Mouse (Mus musculus): Measurements from ENCODE around the gene Ermap.

Ermap gene

DNA sequence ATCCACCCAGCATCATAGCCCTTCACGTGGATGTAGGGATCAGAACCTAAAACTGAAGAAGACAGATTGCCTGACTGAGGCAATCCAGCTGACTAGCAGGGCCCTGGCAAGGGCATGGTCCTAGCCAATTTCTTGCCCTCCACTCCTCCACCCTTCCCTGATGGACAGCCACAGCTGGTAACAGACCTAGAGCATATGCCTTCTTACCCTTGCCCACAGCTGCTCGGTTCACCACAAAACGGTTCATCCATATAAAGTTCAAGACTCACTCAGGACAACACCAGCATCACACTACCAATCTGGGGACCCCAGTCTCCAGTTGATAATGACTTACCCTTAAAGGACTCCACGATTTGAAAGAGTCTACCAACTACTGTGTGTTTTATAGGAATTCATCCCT is 4.0 kb downstream of the Ermap start:
- DNase-seq (ENCODE audit: low spot score), result no peak

DNA sequence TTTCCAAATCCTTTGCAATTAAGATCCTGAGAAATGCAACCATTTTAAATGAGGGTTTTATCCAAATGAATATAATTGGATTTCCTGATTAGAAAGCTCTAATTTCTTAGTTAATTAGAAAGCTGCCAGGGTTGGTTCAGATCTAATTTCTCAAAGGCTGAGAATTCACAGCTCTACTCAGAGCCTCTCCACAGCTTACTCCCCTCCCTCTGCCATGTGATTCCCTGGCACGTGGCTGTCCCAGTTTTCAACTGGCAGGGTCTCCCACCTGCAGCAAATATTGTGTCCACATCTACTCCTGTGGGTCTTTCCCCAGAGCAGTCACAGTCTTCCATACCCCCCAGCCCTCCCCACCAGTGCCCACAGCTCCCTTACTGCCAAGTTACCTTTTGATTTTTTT is 6.3 kb downstream of the Ermap start:
- DNase-seq (ENCODE audit: low spot score), result no peak

DNA sequence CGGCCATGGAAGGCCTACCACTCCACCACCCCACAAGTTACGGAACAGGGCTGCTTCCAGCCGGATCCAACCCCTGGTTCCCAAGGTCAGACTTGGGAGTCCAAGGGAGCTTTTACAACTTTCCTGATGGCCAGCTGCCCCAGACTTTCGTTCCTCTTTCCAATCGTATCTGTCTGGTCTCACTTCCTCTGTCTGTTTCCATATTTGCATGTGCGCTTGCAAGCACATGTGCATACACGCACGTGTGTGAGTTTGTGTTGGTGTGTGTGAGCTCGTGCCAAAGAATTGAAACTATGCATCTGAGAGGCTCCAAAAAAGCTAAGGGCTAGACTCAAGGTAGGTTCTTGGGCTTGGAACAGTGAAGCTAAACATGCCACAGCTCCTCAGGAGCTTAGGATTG is 8.4 kb downstream of the Ermap start:
- DNase-seq (ENCODE audit: low spot score), result no peak

DNA sequence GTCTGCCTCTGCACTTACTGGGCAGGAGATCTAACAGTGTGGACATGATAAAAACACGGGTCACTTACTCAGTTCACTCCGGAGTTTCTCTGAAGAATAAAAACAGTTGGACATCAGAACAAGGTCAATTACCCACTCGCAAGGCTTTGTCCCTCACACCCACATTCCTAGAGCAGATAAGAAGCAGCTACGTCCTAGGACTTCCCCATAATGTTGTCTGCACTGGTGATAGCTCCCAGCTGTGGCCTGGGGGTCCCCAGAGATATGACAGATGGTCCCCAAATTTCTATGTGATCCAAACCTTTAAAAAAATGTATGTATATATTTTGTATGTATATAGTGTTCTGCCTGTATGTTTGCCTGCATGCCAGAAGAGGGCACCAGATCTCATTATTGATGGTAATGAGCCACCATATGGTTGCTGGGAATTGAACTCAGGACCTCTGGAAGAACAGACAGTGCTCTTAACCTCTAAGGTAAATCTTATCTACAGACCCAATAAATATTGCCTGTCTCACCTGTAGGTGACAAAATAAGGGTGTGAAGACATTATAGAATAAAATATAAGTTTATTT is 9.6 kb downstream of the Ermap start:
- no peak for DNase-seq (ENCODE audit: low spot score)

DNA sequence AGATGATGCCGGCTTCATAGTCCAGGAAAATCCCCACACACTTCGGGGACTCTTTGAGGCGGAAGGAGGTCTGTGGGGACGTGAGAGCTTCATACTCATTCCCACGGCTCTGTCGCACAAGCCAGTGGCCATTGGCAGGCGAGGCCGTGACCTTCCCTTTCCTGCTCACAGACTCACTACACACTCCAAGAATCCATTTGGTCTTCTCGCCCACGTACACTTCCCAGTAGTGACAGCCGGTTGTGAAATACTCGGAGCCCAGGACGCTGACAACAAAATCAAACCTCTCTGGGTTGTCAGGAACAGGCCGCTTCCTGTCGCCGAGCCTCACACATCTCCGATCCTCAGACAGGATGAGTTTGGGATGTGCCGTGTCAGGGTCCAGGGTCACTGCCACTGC is 11.5 kb downstream of the Ermap start:
- DNase-seq (ENCODE audit: low spot score), result no peak

DNA sequence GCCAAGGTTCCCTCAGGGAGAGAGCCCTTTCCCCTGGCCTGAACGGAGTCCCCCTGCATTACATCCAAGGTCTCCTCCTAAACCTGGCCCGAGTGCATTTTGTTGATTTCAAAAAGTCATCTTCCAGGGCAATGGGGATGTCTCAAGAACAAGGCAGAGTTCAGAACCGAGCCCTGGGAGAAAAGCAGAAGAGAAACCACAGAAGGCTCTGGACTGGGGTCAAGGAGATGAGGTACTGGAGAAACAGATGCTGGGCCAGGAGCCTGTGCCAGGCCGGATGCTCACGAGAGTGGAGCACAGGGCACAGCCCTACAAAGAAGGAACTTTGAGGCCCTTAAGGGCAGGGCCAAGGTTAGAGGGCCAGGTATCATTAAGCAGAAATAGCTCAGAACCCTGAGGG is 12.1 kb downstream of the Ermap start:
- DNase-seq (ENCODE audit: low spot score), result no peak

DNA sequence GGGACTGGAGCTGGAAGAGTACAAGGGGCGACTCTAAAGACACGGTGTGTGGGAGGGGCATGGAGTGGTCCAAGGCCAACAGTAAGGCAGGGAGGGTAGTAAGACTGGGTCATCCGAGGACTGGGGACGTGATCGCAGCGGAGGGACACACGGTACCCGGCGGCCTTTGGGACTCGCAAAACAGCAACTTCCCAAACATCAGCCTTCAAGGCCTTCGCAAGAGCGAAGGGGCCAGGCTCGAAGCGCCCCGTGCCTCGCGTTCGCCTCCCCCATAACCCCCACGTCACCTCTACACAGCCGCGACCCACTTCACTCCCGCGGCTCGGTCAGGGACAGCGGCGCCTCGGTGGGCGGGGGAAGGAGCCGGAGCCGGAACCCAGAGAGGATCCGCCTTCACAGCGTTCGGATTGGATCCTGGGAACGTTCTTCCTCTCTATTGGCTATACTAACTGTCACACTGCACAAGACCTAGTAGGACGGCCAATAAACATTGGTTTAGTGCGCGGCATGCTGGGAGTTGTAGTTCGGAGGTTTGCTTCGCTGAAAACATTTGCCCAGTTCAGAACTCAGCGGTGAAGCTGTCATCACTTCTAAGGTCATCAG is 15.9 kb downstream of the Ermap start, which contains the start of gene Zfp691:
Gene Zfp691 (minus strand): TSS at position 345 of the 603 bp plus-strand sequence.
- peak; percentile 79 for DNase-seq (ENCODE audit: low spot score)

DNA sequence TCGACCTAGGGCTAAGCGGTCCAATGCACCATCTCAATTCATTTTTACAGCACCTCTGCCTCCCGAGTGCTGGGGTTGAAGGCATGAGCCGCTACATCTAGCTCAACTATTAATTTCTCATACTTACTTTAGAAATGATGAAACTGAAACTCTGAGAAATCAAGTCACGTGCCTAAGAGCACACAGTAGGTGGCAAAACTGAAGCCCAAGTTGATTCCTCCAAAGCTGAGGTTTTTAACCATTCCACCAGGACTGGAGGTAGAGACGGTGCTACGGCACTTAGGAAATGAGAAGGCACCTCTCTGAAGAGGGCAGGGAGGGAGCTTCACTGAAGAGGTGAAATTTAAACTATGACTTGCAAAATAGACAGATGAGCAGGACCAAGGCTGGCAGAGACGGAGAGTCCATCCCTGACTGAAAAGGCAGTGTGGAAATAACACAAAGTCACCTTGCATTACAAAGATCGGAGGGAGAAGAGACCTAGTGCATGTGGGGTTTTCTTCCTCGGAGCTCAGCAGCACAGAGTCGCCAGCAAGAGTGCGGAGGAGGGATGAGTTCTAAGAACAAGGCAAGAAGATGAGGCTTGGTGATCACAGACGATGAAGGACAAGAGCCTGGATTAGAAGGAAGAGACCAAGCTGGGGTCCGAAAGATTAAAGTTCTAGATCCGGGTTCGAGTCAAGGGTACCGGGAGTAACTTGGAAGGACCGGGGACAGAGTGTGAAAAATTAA is 16.7 kb downstream of the Ermap start:
- DNase-seq (ENCODE audit: low spot score), result no peak

DNA sequence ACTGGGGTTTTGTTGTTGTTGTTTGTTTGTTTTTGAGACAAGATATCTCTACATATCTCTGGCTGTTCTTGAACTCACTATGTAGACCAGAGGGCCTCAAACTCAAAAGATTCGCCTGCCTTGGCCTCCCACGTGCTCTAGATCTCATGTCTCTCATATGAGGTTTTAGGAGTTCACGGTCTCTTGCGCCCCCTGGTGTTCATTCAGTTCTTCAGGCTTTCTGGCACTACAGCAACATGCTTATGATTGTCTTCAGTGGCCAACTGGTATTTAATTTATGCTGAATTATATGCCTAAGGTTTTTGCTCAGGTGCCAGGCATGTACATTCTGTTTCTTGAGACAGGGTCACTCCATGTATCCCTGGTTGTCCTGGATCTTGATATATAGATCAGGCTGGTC is 22.1 kb downstream of the Ermap start:
- peak; percentile 51 for DNase-seq (ENCODE audit: low spot score)

DNA sequence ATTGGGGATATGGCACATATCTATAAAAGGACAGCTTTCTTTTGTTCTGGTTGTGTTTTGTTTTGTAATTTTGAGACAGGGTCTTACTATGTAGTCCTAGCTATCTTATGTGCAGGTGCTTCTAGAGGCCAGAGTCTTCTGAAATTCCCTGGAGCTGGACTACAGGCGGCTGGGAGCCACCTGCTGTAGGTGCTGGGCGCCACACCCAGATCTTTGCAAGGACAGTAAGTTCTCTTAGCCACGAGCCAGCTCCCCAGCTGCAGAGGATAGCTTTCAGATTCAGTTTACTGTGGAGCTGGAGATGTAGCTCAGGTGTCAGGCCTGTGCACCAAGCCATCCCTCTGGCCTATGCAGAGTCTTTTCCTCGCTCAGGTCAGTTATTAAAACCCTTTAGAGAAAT is 22.7 kb downstream of the Ermap start:
- DNase-seq (ENCODE audit: low spot score), result no peak

DNA sequence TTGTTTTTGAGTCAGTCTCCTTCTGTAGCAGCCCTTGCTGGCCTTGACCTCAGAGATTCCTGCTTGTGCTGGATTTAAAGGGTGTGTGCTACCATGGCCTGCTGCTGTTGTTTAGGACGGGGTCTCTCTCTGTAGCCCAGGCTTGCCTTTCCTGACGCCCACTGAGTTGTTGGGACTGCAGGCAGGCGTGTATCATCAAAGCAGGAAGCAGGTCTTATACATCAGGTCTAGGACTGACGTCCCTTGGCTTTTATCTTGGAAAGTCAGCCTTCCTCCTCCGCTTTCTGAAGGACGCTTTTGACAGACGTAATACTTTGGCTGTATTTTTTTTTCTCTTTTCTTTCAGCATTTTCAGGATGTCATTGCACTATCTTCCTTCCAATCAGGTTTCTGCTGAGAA is 23.9 kb downstream of the Ermap start:
- no peak for DNase-seq (ENCODE audit: low spot score)

DNA sequence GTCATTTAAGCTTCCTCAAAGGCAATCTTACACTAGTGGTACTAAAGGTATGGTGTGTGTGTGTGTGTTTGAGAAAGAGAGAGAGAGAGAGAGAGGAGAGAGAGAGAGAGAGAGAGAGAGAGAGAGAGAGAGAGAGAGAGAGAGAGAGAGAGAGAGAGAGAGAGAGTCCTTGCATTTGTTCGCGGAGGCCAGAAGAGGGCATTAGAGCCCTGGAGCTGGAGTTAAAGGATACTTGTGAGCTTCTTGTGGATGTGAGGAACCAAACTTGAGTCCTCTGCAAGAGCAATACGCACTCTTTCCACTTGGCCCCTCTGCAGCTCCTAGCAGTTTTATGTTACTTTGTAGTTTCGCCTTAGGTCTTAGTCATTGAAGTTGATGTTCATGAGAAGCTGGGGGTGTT is 26.8 kb downstream of the Ermap start:
- no peak for DNase-seq (ENCODE audit: low spot score)

DNA sequence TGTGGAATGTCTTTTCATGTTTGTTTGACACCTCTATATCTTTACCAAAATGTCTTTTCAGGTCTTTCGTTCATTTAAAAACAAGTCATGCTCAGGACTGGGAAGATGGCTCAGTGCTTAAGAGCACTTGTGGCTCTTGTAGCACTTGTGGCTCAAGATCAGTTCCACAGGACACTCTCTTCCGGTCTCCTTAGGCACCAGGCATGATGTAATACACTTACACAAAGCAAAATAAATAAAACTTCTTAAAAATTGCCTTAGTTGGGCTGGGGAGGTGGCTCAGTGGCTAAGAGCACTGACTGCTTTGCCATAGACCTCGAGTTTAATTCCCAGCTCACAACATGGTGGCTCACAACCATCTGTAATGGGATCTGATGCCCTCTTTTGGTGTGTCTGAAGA is 28.5 kb downstream of the Ermap start:
- DNase-seq (ENCODE audit: low spot score), result no peak

DNA sequence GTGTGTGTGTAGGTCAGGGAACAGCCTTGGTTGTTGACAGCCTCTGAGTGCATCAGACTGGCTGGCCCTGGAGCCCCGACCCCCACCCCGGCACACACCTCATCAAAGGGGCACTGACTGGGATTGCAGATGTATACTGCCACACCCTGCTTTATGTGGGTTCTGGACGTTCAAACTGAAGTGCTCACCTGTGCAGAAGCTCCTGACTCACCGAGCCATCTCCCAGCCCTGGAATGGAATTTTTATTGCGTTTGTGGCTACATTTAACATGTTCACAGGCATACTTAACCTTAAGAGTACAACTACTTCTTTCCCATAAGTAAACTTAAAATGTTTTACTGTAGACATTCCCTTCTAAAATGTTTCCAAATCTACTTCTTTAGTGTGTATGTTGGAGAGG is 31.9 kb downstream of the Ermap start:
- DNase-seq (ENCODE audit: low spot score), result no peak

DNA sequence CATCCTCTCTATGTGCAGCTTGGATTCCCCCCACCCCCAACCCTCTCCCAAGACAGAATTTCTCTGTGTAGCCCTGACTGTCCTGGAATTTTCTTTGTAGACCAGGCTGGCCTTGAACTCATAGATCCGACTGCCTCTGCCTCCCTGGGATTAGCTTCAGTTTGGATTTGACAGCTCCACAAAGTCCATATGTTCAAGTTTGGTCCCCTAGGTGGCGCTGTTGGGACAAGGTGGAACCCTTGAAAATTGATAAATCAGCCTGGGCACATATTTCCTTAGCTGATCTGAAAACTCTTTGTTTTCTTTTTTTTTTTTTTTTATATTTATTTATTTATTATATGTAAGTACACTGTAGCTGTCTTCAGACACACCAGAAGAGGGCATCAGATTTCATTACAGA is 32.6 kb downstream of the Ermap start:
- no peak for DNase-seq (ENCODE audit: low spot score)

DNA sequence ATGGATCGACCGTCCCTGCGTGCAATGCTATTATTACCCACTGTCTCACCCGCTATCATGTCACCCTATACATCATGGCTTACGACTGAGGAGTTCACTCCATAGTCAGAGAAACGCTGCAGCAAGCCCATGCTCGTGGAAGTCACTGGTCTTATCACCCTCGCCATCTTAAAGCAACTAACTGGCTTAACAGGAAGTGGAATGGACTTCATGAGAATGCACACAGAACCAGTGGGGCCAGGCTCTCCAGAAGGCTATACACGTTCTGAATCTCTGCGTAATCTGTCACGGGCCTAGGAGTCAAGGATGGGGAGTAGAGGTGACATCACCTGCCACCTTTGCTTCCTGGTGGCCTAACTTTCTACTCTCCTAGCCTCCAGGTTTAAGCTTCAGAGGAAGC is 41.1 kb downstream of the Ermap start:
- DNase-seq (ENCODE audit: low spot score), result no peak

DNA sequence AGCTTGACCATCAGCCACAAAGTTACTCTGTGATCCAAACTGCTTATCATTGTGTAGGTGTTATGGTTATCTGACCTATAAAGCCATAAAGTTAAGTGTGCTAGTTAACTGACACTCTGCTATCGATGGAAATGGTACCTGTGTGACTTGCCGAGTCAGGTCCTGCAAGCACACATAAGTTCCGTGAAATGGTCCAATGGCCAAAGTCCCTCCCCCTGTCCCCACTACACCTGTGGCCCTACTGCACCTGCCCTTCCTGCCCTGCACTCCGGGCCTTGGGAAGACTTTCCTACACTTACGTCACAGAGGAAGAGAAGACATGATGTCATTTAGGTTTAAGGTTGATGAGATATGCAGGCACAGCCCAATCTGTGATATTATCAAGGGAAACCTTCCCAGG is 42.5 kb downstream of the Ermap start:
- no peak for DNase-seq (ENCODE audit: low spot score)

DNA sequence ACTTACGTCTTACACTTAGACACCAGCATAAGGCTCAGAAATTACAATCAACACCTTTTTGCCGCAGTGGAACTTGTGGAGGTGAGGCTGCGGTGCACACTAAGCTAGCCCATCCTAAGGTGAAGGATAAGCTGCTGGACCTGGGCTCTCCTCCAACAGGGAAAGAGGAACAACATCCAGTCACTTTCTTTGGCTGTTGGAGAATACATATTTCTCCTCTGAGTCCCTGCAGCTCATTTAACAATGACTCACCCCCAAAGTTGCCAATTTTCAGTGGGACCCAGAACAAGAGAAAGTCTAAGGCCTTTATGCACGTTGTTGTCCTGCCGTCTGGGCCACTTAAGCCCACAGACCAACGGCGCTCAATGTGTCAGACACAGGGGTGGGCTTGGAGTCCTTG is 43.0 kb downstream of the Ermap start:
- DNase-seq (ENCODE audit: low spot score), result no peak

DNA sequence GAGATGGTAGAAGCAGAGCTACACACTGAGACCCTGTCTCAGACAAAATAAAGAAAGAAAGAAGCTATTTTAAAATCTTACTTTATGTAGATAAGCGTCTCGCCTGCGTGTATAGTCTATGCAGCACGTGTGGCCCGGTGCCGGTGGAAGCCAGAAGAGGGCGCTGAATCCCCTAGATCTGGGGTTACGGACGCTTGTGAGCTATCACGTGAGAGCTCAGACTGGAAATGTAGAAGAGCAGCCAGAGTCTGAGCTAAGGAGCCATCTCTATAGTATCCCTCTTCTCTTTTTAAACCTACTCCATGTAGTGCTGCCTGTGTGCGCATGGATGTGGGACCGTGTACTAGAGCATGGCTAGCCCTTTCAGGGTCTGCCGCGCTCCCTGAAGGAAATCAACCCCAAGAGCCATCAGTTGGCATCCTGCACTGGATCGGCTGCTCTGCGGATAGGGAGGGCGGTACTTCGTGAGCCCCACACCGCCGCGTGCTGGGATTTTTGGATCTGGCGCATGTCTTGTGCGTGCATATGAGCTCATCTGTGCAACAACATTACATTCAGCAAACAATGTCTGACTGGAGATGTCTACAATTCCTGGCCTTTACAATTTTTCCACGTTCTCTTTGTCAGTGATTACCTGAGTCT is 47.5 kb downstream of the Ermap start:
- DNase-seq (ENCODE audit: low spot score), result no peak

DNA sequence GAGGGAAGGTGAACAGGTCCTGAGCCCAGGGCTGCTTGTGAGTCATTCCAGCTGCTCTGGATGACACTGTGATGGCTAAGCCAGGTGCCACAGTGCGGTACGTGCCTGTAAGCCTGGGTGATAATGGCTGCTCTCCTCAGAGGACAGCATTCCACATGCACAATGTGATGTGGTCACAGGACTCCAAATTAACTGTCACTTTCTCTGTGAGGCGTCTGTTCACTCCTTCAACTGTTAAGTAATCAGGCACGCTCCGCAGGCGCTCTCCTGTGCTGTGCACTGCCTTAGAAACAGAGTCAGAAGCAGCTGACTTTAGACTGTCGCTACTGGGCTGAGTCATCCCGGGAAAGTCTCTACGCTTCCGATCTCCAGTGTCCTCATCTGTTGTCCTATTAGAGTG is 48.6 kb downstream of the Ermap start:
- DNase-seq (ENCODE audit: low spot score), result no peak

DNA sequence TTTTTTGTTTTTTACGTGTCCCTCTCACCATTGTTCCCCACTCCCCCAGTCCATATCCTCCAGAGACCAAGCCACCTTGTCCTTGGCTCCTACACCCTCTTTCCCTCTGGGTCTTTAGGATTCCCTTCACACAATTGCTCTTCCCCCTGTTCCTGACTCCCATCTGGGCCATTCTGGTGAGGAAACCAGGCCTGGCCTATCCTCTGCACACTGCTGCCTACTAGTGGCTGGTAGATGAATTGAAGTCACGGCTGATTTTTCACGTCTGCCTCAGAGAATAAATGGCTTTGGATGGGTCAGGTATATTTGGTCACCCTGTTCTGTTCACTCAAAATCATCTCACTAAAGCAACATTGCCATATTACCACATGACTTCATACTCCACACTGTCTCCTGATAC is 49.7 kb downstream of the Ermap start:
- no peak for DNase-seq (ENCODE audit: low spot score)

DNA sequence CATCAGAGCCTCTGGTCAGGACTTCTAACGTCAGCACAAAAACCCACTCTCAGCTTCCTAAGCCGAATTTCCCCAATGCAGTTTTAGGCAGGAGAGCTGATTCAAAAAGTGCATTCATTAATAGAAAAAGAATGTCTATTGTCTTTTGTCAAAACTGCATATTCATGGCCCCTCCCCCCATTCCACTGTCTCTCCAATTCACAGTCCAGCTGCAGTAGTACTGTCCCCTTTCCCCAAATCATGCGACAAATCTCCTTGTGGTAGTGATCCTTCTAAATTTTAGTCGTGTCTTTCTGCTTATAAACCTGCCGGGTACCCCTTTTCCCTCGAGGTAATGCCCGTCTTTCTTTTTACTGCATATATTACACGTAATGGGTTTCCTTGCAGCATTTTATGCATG is 51.0 kb downstream of the Ermap start:
- no peak for DNase-seq (ENCODE audit: low spot score)

DNA sequence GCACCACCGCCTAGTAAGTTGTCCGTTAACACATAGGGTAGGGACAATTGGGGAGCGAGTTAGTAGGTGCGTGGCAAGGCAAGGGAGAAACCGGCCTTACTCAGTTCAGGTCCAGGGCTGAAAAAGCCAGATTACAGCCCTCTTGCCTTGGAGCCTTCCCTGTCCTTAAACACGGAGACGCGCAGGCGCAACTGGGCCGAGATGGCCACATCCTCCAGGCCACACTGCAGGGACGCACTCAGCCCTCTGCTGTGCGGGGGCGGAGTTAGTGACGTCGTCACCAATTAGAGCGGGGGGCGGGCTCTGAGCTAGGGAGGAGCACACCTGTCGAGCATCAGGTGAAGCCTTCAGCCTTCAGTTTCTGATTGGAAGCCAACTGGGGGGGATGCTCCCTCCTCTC is 51.6 kb downstream of the Ermap start:
- peak; percentile 40 for DNase-seq (ENCODE audit: low spot score)
